ENCODE assay signal across 24 mouse cellular contexts in the genomic region with DNA sequence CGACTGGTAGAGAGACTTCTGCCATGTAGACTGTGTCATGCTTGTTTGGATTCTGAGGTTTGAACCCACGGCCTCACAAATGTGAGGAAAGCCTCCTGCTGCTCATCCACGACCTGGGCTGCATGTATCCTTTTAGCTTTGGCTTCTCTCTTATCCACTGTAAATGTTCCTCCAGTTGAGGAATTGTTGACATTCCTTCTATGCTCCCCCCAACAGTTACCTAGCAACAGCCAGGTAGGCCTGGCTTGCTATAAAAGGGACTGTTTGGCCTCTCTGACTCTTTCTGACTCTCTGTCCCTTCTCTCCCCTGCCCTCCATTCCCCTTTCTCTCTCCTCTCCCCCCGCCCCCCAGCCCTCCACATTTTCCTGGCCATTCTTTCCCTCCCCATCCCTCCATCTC. TPM values are rescaled to one million over a fixed set of nuclear protein-coding genes. Genes with fewer than 3 reads are reported as not detected.
"Had no signal": no experiment of that assay in that cellular context is flagged by ENCODE, and none has a peak within 500 bp of the region (broad histone marks: within the 10 kb centered on the region; RNA-seq: fewer than 3 reads in every experiment).

No protein-coding gene starts in this region.

- H3K27me3 ChIP-seq: limb, embryonic 13.5 days; liver, embryonic 12.5 days; liver, embryonic 15.5 days; midbrain, embryonic 12.5 days; midbrain, embryonic 15.5 days; neural tube, embryonic 12.5 days; neural tube, embryonic 15.5 days had no signal

- DNase-seq: kidney, adult 2 months; kidney, postnatal 25 days; layer of hippocampus, adult 9-11 months; liver; lung, postnatal 10 days; right cerebral cortex, adult 18-20 months; right cerebral cortex, postnatal 14 days; right cerebral cortex, postnatal 4 days; thymus, adult 2 months; thymus, postnatal 14 days; thymus, postnatal 4 days had no signal

- H3K4me2 ChIP-seq: limb, embryonic 13.5 days; liver, embryonic 12.5 days; liver, embryonic 15.5 days; midbrain, embryonic 12.5 days; midbrain, embryonic 15.5 days; neural tube, embryonic 12.5 days; neural tube, embryonic 15.5 days had no signal

- H3K27ac ChIP-seq: kidney, postnatal 0 days; layer of hippocampus, adult 2 months; limb, embryonic 10.5 days; limb, embryonic 13.5 days; liver, embryonic 12.5 days; liver, embryonic 15.5 days; macrophage; midbrain, embryonic 12.5 days; midbrain, embryonic 15.5 days; neural tube, embryonic 12.5 days; neural tube, embryonic 15.5 days; stomach, postnatal 0 days had no signal

- H3K4me3 ChIP-seq: layer of hippocampus, adult 2 months; limb, embryonic 10.5 days; limb, embryonic 13.5 days; liver, embryonic 12.5 days; liver, embryonic 15.5 days; midbrain, embryonic 12.5 days; midbrain, embryonic 15.5 days; neural tube, embryonic 12.5 days; neural tube, embryonic 15.5 days had no signal

- H3K4me1 ChIP-seq: limb, embryonic 10.5 days; limb, embryonic 13.5 days; liver, embryonic 12.5 days; liver, embryonic 15.5 days; midbrain, embryonic 12.5 days; midbrain, embryonic 15.5 days; neural tube, embryonic 12.5 days; neural tube, embryonic 15.5 days had no signal

- ATAC-seq: intestine, embryonic 16.5 days; liver, embryonic 12.5 days; midbrain, embryonic 15.5 days had no signal

- H3K36me3 ChIP-seq: limb, embryonic 10.5 days; limb, embryonic 13.5 days; liver, embryonic 12.5 days; liver, embryonic 15.5 days; midbrain, embryonic 12.5 days; midbrain, embryonic 15.5 days; neural tube, embryonic 12.5 days; neural tube, embryonic 15.5 days had no signal

- H3K9me3 ChIP-seq: limb, embryonic 10.5 days; limb, embryonic 13.5 days; liver, embryonic 12.5 days; liver, embryonic 15.5 days; midbrain, embryonic 12.5 days; midbrain, embryonic 15.5 days; neural tube, embryonic 12.5 days; neural tube, embryonic 15.5 days had no signal

- H3K9ac ChIP-seq: limb, embryonic 13.5 days; liver, embryonic 12.5 days; liver, embryonic 15.5 days; midbrain, embryonic 12.5 days; midbrain, embryonic 15.5 days; neural tube, embryonic 12.5 days; neural tube, embryonic 15.5 days had no signal

RNA-seq across cellular contexts. Expression of gene Hapln1, which starts 9.9 kb away (rescaled TPM):
- polyA plus RNA-seq: macrophage had no signal
